Mouse (Mus musculus) 3134 (cell line): ENCODE data around the gene Ifitm2.
"Not testable (repeated sequence)": the region's sequence is repeated elsewhere in the genome, so short reads cannot be mapped to it uniquely, and the experiment has no call there.

Experiments
- DNase-seq: peaks from one replicate; pipeline ENCODE4 v3.0.0-alpha.2; 2011; ENCODE audit warnings: low spot score; ENCODE audit not compliant: insufficient read length; ENCODE audit errors: extremely low read depth

Ifitm2 gene

GRCm38 (mm10) chr7:140968710-140969109, 12.9 kb upstream of the Ifitm2 start:
- not testable (repeated sequence) for DNase-seq

- DNase-seq, result no peak
These were observed 12.2 kb upstream of the Ifitm2 start for GRCm38 (mm10) chr7:140967862-140968591.

- DNase-seq, result no peak
These were observed 11.1 kb upstream of the Ifitm2 start, which contains the start of gene Ifitm1 for GRCm38 (mm10) chr7:140966921-140967320. Gene Ifitm1, plus strand, starts transcription at chr7:140967221.

GRCm38 (mm10) chr7:140962733-140963132, 6.9 kb upstream of the Ifitm2 start:
- DNase-seq, result no peak

- no peak for DNase-seq
These were observed 5.6 kb upstream of the Ifitm2 start for GRCm38 (mm10) chr7:140961416-140961815.

GRCm38 (mm10) chr7:140960026-140960425, 4.2 kb upstream of the Ifitm2 start:
- DNase-seq, result no peak

- no peak for DNase-seq
These were observed 3.6 kb upstream of the Ifitm2 start for GRCm38 (mm10) chr7:140959181-140959901.

- no peak for DNase-seq
These were observed 726 bp upstream of the Ifitm2 start for GRCm38 (mm10) chr7:140956556-140956869.

GRCm38 (mm10) chr7:140955342-140955741, 445 bp downstream of the Ifitm2 start:
- DNase-seq, result peak; percentile 70

- no peak for DNase-seq
These were observed 1.1 kb downstream of the Ifitm2 start for GRCm38 (mm10) chr7:140954733-140955071.

- no peak for DNase-seq
These were observed 1.7 kb downstream of the Ifitm2 start for GRCm38 (mm10) chr7:140953800-140954732.

- DNase-seq, result no peak
These were observed 2.7 kb downstream of the Ifitm2 start for GRCm38 (mm10) chr7:140953133-140953532.

- no peak for DNase-seq
These were observed 3.3 kb downstream of the Ifitm2 start for GRCm38 (mm10) chr7:140952441-140952840.

GRCm38 (mm10) chr7:140951765-140952164, 4.0 kb downstream of the Ifitm2 start:
- no peak for DNase-seq

GRCm38 (mm10) chr7:140951051-140951450, 4.7 kb downstream of the Ifitm2 start:
- no peak for DNase-seq

GRCm38 (mm10) chr7:140949824-140950530, 5.8 kb downstream of the Ifitm2 start, which contains the start of gene Ifitm5:
Gene Ifitm5, minus strand, starts transcription at chr7:140950291.
- DNase-seq, result no peak

GRCm38 (mm10) chr7:140949255-140949654, 6.5 kb downstream of the Ifitm2 start:
- no peak for DNase-seq

GRCm38 (mm10) chr7:140948161-140948560, 7.6 kb downstream of the Ifitm2 start:
- no peak for DNase-seq

GRCm38 (mm10) chr7:140946980-140947379, 8.8 kb downstream of the Ifitm2 start:
- no peak for DNase-seq

- no peak for DNase-seq
These were observed 9.5 kb downstream of the Ifitm2 start for GRCm38 (mm10) chr7:140946311-140946710.
